Mouse (Mus musculus): ENCODE measurements at regions not wholly inside any gene's neighbourhood (a gene's known extent, or its start where the extent isn't known, plus 50 kb on each side); places are given as distances from the start of the nearest gene placed in this dataset.

- 83% methylated on average over 5 of the region's 5 CpGs for WGBS (ENCODE audit: insufficient replicate concordance)
- H3K27me3 ChIP-seq (ENCODE audit: control insufficient read depth, insufficient read depth, low read length) = no peaks in the 10 kb centered on the region
- H3K4me2 ChIP-seq = no peak overlapping the region
- H3K4me1 ChIP-seq (ENCODE audit: control insufficient read depth, insufficient read depth, low read length) = peaks cover 4% of the 10 kb centered on the region
- H3K9ac ChIP-seq (ENCODE audit: low read depth, low read length) = no peak overlapping the region
- no peak overlapping the region for H3K27ac ChIP-seq (ENCODE audit: low read depth, low read length)
- no peaks in the 10 kb centered on the region for H3K9me3 ChIP-seq (replicated peaks; ENCODE audit: control insufficient read depth, low read length)
- no peaks in the 10 kb centered on the region for H3K36me3 ChIP-seq (ENCODE audit: control insufficient read depth, insufficient read depth, low read length)
- H3K4me3 ChIP-seq (ENCODE audit: low read depth, low read length) = no peak overlapping the region
- ATAC-seq (replicated peaks; ENCODE audit: insufficient number of reproducible peaks, low FRiP score, low TSS enrichment) = no peak
These were observed 232.9 kb downstream of the Sp3 start for GRCm38 (mm10) chr2:72747299-72747698.

GRCm38 (mm10) chr2:72749495-72749894 is 230.8 kb downstream of the Sp3 start:
- Histone ChIP-seq H3K9ac (ENCODE audit: low read depth, low read length) (no peak overlapping the region), H3K36me3 (ENCODE audit: control insufficient read depth, insufficient read depth, low read length) (no peaks in the 10 kb centered on the region), H3K9me3 (replicated peaks; ENCODE audit: control insufficient read depth, low read length) (no peaks in the 10 kb centered on the region), H3K4me3 (ENCODE audit: low read depth, low read length) (no peak overlapping the region), H3K27ac (ENCODE audit: low read depth, low read length) (no peak overlapping the region), H3K27me3 (ENCODE audit: control insufficient read depth, insufficient read depth, low read length) (no peaks in the 10 kb centered on the region), H3K4me1 (ENCODE audit: control insufficient read depth, insufficient read depth, low read length) (peaks cover 11% of the 10 kb centered on the region), H3K4me2 (no peak overlapping the region)
- ATAC-seq (replicated peaks; ENCODE audit: insufficient number of reproducible peaks, low FRiP score, low TSS enrichment) = no peak
- WGBS (ENCODE audit: insufficient replicate concordance) = 90% methylated on average over 1 of the region's 1 CpGs

- ATAC-seq (replicated peaks; ENCODE audit: insufficient number of reproducible peaks, low FRiP score, low TSS enrichment) = no peak
- Histone ChIP-seq H3K9me3 (replicated peaks; ENCODE audit: control insufficient read depth, low read length) (no peaks in the 10 kb centered on the region), H3K9ac (ENCODE audit: low read depth, low read length) (no peak overlapping the region), H3K4me2 (no peak overlapping the region), H3K27me3 (ENCODE audit: control insufficient read depth, insufficient read depth, low read length) (no peaks in the 10 kb centered on the region), H3K4me1 (ENCODE audit: control insufficient read depth, insufficient read depth, low read length) (peaks cover 11% of the 10 kb centered on the region), H3K36me3 (ENCODE audit: control insufficient read depth, insufficient read depth, low read length) (no peaks in the 10 kb centered on the region), H3K4me3 (ENCODE audit: low read depth, low read length) (no peak overlapping the region), H3K27ac (ENCODE audit: low read depth, low read length) (no peak overlapping the region)
- WGBS (ENCODE audit: insufficient replicate concordance) = 20% methylated on average over 1 of the region's 1 CpGs
These were observed 228.8 kb downstream of the Sp3 start for GRCm38 (mm10) chr2:72751441-72751840.

GRCm38 (mm10) chr2:72752624-72753176 is 227.5 kb downstream of the Sp3 start:
- ATAC-seq (replicated peaks; ENCODE audit: insufficient number of reproducible peaks, low FRiP score, low TSS enrichment) = peak; percentile 46; the same call in 1 of the 2 replicates
- Histone ChIP-seq H3K9ac (ENCODE audit: low read depth, low read length) (no peak overlapping the region), H3K4me2 (no peak overlapping the region), H3K36me3 (ENCODE audit: control insufficient read depth, insufficient read depth, low read length) (no peaks in the 10 kb centered on the region), H3K27ac (ENCODE audit: low read depth, low read length) (peak overlapping the region; percentile 51), H3K4me1 (ENCODE audit: control insufficient read depth, insufficient read depth, low read length) (peaks cover 11% of the 10 kb centered on the region), H3K27me3 (ENCODE audit: control insufficient read depth, insufficient read depth, low read length) (no peaks in the 10 kb centered on the region), H3K9me3 (replicated peaks; ENCODE audit: control insufficient read depth, low read length) (no peaks in the 10 kb centered on the region), H3K4me3 (ENCODE audit: low read depth, low read length) (no peak overlapping the region)
- WGBS (ENCODE audit: insufficient replicate concordance) = 27% methylated on average over 4 of the region's 4 CpGs

- H3K4me2 ChIP-seq = no peak overlapping the region
- H3K36me3 ChIP-seq (ENCODE audit: control insufficient read depth, insufficient read depth, low read length) = no peaks in the 10 kb centered on the region
- H3K27me3 ChIP-seq (ENCODE audit: control insufficient read depth, insufficient read depth, low read length) = no peaks in the 10 kb centered on the region
- H3K9me3 ChIP-seq (replicated peaks; ENCODE audit: control insufficient read depth, low read length) = no peaks in the 10 kb centered on the region
- peaks cover 11% of the 10 kb centered on the region for H3K4me1 ChIP-seq (ENCODE audit: control insufficient read depth, insufficient read depth, low read length)
- H3K4me3 ChIP-seq (ENCODE audit: low read depth, low read length) = no peak overlapping the region
- H3K9ac ChIP-seq (ENCODE audit: low read depth, low read length) = no peak overlapping the region
- WGBS (ENCODE audit: insufficient replicate concordance) = 59% methylated on average over 16 of the region's 16 CpGs
- no peak overlapping the region for H3K27ac ChIP-seq (ENCODE audit: low read depth, low read length)
- no peak for ATAC-seq (replicated peaks; ENCODE audit: insufficient number of reproducible peaks, low FRiP score, low TSS enrichment)
These were observed 226.2 kb downstream of the Sp3 start for GRCm38 (mm10) chr2:72753788-72754713.

GRCm38 (mm10) chr2:72763454-72763853 is 216.8 kb downstream of the Sp3 start:
- Histone ChIP-seq H3K4me1 (ENCODE audit: control insufficient read depth, insufficient read depth, low read length) (no peaks in the 10 kb centered on the region), H3K4me3 (ENCODE audit: low read depth, low read length) (no peak overlapping the region), H3K27ac (ENCODE audit: low read depth, low read length) (no peak overlapping the region), H3K36me3 (ENCODE audit: control insufficient read depth, insufficient read depth, low read length) (no peaks in the 10 kb centered on the region), H3K9ac (ENCODE audit: low read depth, low read length) (no peak overlapping the region), H3K9me3 (replicated peaks; ENCODE audit: control insufficient read depth, low read length) (no peaks in the 10 kb centered on the region), H3K27me3 (ENCODE audit: control insufficient read depth, insufficient read depth, low read length) (no peaks in the 10 kb centered on the region), H3K4me2 (no peak overlapping the region)
- WGBS (ENCODE audit: insufficient replicate concordance) = 83% methylated on average over 5 of the region's 5 CpGs
- ATAC-seq (replicated peaks; ENCODE audit: insufficient number of reproducible peaks, low FRiP score, low TSS enrichment) = no peak

GRCm38 (mm10) chr2:72769030-72769630 is 211.1 kb downstream of the Sp3 start:
- H3K36me3 ChIP-seq (ENCODE audit: control insufficient read depth, insufficient read depth, low read length) = no peaks in the 10 kb centered on the region
- no peaks in the 10 kb centered on the region for H3K27me3 ChIP-seq (ENCODE audit: control insufficient read depth, insufficient read depth, low read length)
- ATAC-seq (replicated peaks; ENCODE audit: insufficient number of reproducible peaks, low FRiP score, low TSS enrichment) = no peak
- H3K9me3 ChIP-seq (replicated peaks; ENCODE audit: control insufficient read depth, low read length) = no peaks in the 10 kb centered on the region
- H3K4me2 ChIP-seq = no peak overlapping the region
- 78% methylated on average over 11 of the region's 11 CpGs for WGBS (ENCODE audit: insufficient replicate concordance)
- no peaks in the 10 kb centered on the region for H3K4me1 ChIP-seq (ENCODE audit: control insufficient read depth, insufficient read depth, low read length)
- H3K27ac ChIP-seq (ENCODE audit: low read depth, low read length) = no peak overlapping the region
- no peak overlapping the region for H3K9ac ChIP-seq (ENCODE audit: low read depth, low read length)
- H3K4me3 ChIP-seq (ENCODE audit: low read depth, low read length) = no peak overlapping the region

- no peaks in the 10 kb centered on the region for H3K36me3 ChIP-seq (ENCODE audit: control insufficient read depth, insufficient read depth, low read length)
- no peak overlapping the region for H3K4me3 ChIP-seq (ENCODE audit: low read depth, low read length)
- no peak overlapping the region for H3K27ac ChIP-seq (ENCODE audit: low read depth, low read length)
- no peaks in the 10 kb centered on the region for H3K27me3 ChIP-seq (ENCODE audit: control insufficient read depth, insufficient read depth, low read length)
- no peak overlapping the region for H3K9ac ChIP-seq (ENCODE audit: low read depth, low read length)
- ATAC-seq (replicated peaks; ENCODE audit: insufficient number of reproducible peaks, low FRiP score, low TSS enrichment) = no peak
- H3K4me2 ChIP-seq = no peak overlapping the region
- WGBS (ENCODE audit: insufficient replicate concordance) = 80% methylated on average over 4 of the region's 4 CpGs
- H3K9me3 ChIP-seq (replicated peaks; ENCODE audit: control insufficient read depth, low read length) = no peaks in the 10 kb centered on the region
- H3K4me1 ChIP-seq (ENCODE audit: control insufficient read depth, insufficient read depth, low read length) = no peaks in the 10 kb centered on the region
These were observed 206.8 kb downstream of the Sp3 start for GRCm38 (mm10) chr2:72773401-72773800.
